Mouse (Mus musculus) c-Kit-positive CD71-negative TER-119-negative erythroid progenitor cells, embryonic 14.5 days (primary cell): ENCODE data around the gene Riiad1.

Source experiments
- DNase-seq: peaks from one replicate; pipeline ENCODE4 v3.0.0-alpha.2; 2013; ENCODE audit warnings: low read depth

The Riiad1 gene

DNA sequence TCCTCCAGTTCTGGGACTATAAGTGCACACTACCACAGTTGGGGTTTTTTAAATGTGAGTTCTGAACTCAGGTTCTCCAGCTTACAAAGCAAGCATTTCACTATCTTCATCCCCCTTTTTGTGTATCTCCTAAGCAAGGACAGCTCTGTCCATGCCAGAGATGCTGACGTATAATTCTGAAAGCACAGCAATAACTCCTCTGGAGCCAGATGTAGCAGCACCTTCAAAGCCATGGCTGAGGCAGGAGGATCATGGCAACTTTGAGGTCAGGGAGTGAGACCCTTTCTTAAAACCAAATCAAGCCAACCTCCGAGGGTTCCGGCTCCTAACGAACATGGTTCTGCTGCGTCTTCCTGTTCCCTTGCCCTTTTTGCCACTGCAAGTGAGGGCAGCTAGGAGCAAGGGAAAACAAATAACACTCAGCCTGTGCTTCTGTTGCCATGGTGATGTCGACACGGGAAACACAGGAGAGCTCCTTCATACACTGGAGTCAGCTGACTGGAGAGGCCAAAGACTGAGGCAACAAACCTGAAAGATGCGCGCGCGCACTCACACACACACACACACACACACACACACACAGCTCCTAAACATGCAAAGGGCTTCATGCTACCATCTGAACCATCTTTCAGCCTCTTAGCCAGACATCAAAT lies 16.1 kb downstream of the Riiad1 start:
- no peak for DNase-seq

GRCm38 (mm10) chr3:94459834-94460233 lies 20.3 kb downstream of the Riiad1 start:
- no peak for DNase-seq

DNA sequence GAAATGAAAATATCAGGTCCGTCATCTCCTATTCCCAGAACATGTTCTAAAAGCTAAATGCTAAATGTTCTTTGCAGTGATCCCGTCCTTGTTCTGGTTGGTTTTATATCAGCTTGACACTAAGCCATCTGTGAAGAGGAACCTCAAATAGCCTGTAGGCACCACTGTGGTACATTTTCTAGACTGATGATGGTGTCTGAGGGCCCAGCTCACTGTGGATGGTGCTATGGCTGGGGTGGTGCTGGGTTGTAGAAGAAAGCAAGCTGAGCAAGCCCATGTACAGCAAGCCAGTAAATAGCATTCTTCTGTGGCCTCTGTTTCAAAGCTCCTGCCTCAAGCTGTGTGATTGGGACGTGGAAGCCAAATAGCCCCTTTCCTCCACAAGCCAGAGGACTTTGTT lies 23.1 kb downstream of the Riiad1 start:
- DNase-seq, result no peak

DNA sequence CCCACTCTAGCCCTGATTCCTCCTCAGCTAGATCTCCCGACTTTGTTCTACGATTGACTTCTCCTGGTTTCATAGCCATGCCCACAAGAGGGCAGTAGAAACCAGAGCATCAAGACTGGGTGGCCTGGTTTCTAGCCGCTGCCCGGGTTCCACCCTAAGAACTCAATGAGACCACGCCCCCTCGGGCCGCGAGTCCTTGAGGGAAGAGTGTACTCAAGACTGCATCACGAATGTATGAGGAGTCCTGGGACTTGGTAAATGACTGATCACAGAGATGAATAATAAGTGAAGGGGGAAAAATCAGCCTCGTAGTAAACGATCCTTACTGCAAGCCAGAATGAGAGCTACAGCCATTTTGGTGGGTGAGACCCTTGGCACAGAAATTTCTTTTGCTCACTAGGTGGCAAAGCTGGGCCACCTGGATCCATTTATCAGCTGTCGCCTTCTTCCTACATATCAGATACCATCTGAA lies 23.6 kb downstream of the Riiad1 start:
- DNase-seq, result peak; percentile 95

GRCm38 (mm10) chr3:94449377-94449776 lies 30.8 kb downstream of the Riiad1 start:
- no peak for DNase-seq

DNA sequence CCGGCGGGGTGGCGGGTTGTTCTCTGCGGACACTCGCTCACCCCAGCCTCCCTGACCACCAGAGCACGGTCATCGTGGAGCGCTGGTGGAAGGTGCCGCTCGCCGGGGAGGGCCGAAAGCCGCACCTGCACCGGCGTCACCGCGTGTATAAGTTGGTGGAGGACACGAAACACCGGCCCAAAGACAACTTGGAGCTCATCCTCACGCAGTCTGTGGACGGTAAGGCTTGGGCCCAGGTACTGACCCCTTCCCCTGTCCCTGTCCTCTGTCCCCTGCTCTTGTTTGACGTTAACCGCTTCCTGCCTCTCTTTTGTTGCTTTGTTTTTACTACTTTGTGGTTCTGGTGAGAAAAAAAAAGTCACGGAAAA lies 36.6 kb downstream of the Riiad1 start, which contains the start of gene Oaz3:
Gene Oaz3, minus strand, starts transcription at position 319 of the 368 bp plus-strand sequence.
- no peak for DNase-seq

- DNase-seq, result peak; percentile 81
Measured at GRCm38 (mm10) chr3:94442951-94443596, 37.1 kb downstream of the Riiad1 start, which contains the start of gene Mrpl9. Gene Mrpl9 (plus strand): TSS chr3:94443318.

DNA sequence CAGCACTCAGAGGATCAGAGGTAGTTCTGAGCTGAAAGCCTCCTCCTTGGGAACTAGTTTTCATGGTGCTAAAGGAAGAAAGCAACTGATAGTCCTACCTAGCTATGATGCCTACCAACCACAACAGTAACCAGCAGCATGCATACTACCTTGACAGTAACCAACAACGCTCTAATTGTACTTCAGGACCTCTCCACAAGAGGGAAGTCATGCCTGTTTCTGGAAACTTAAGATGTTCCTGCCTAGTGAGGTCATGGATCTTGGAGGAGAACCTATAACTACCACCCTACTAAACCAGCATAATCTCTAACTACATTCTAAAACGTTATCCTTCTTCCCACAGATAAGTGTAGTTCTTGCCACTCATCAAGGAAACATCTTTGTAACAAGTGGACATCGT lies 39.0 kb downstream of the Riiad1 start:
- DNase-seq, result peak; percentile 29

DNA sequence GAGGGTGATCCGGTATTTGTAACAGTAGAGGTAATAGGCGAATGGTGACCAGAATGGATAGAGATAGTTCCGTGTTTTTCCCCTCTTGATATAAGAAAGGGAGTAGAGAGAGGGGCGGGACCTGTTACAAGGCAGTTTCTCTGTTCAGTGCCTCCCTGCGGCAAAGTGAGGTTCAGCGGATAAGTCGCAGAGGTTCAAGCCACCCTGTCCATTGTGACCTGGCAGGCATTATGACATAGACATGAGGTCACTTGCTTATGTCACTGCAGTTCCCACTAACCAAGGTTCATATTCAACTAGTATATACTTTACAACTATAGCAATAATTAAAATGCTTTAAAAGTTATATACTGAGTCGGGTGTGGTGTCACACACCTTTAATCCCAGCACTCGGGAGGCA lies 43.7 kb downstream of the Riiad1 start:
- no peak for DNase-seq

DNA sequence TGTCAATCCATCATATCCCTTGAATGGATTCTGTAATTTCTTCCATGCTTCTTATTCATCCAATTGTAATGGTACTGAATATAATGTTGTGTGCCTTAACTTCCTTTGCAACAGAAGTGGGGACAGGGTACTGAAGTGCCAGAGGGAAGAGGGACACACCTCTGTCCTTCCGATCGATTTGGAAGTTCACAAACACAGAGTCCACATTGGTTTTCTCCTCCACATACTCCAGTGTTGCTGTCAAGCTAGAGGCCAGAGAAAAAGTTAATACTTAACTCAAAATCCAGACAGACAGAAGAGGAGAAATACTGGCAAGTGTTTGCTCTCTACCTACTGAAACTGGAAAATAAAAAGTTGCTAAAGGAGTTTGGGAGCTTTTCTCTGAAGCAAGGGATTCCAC lies 45.8 kb downstream of the Riiad1 start:
- DNase-seq, result no peak

- no peak for DNase-seq
Measured at GRCm38 (mm10) chr3:94430980-94431379, 49.2 kb downstream of the Riiad1 start.
